Mouse (Mus musculus): Measurements from ENCODE around the gene Asf1b.

GRCm38 (mm10) chr8:83971121-83971520 is 15.8 kb downstream of the Asf1b start:
- TF ChIP-seq CTCF (IDR thresholded peaks at IDR 0.05; ENCODE audit: low read depth, low read length): no peak
- TF ChIP-seq EP300 (IDR thresholded peaks at IDR 0.05; ENCODE audit: insufficient read depth, low read depth, low read length): no peak

Data from ES-Bruce4 (cell line).